Mouse (Mus musculus) limb, embryonic 13.5 days (tissue): ENCODE data around the gene Klf1. TPM values are rescaled to one million over a fixed set of nuclear protein-coding genes. Genes with fewer than 3 reads are reported as not detected.
"Not testable (repeated sequence)": the region's sequence is repeated elsewhere in the genome, so short reads cannot be mapped to it uniquely, and the experiment has no call there.

Experiments
- ATAC-seq: fragments of 200-750 bp; cut with Nextera tagmentation; 2 replicates; pipeline ENCODE4 v1.8.0; 2017; ENCODE audit warnings: low read depth, moderate number of reproducible peaks, moderate TSS enrichment; ENCODE audit not compliant: low FRiP score
- H3K27ac ChIP-seq: fragments of 300-500 bp; sonication (generic); 2 replicates; pipeline ENCODE4 v1.5.1; 2015; ENCODE audit warnings: inconsistent platforms, mild to moderate bottlenecking, moderate library complexity
- H3K27me3 ChIP-seq: fragments of 300-500 bp; sonication (generic); 2 replicates; pipeline ENCODE4 v1.6.1; 2015; ENCODE audit warnings: mild to moderate bottlenecking, inconsistent platforms
- H3K36me3 ChIP-seq: fragments of 300-500 bp; sonication (generic); 2 replicates; pipeline ENCODE4 v1.6.1; 2015; ENCODE audit warnings: inconsistent platforms, mild to moderate bottlenecking, moderate library complexity
- H3K4me1 ChIP-seq: fragments of 300-500 bp; sonication (generic); 2 replicates; pipeline ENCODE4 v1.6.1; 2015; ENCODE audit warnings: inconsistent platforms
- H3K4me2 ChIP-seq: fragments of 300-500 bp; sonication (generic); replicated peaks from 2 replicates; pipeline ENCODE4 v1.6.1; 2015; ENCODE audit warnings: inconsistent platforms, mild to moderate bottlenecking, moderate library complexity
- H3K4me3 ChIP-seq: fragments of 300-500 bp; sonication (generic); 2 replicates; pipeline ENCODE4 v1.5.1; 2015; ENCODE audit warnings: moderate library complexity, mild to moderate bottlenecking, inconsistent platforms
- H3K9ac ChIP-seq: fragments of 300-500 bp; sonication (generic); 2 replicates; pipeline ENCODE4 v1.6.1; 2015; ENCODE audit warnings: mild to moderate bottlenecking, inconsistent platforms
- H3K9me3 ChIP-seq: fragments of 300-500 bp; sonication (generic); 2 replicates; pipeline ENCODE4 v1.6.1; 2016; ENCODE audit warnings: inconsistent platforms
- WGBS: fragments of 180-500 bp; shearing (Covaris S2); methylation state at CpG from one replicate; pipeline ENCODE4 v1.1.7; 2015; 5-methylcytosine and 5-hydroxymethylcytosine counted together
- polyA plus RNA-seq: library from polyadenylated mRNA; unstranded; fragments of >200 nt; fragmentation: Nextera tagmentation; extraction: Ambion mirVana; gene quantifications from 2 replicates; pipeline ENCODE4 v1.2.1, GENCODE M21; 2015

Gene Klf1
- polyA plus RNA-seq, 1 experiment from 2014 or later: 2.4 TPM

GRCm38 (mm10) chr8:84889141-84889540, 12.6 kb upstream of the Klf1 start:
- H3K9me3 ChIP-seq: no peaks in the 10 kb centered on the region
- H3K4me3 ChIP-seq: no peak overlapping the region
- 92% methylated on average over 1 of the region's 1 CpGs for WGBS
- ATAC-seq: no peak
- H3K36me3 ChIP-seq: peaks cover 65% of the 10 kb centered on the region
- no peak overlapping the region for H3K27ac ChIP-seq
- H3K4me1 ChIP-seq: peaks cover 14% of the 10 kb centered on the region
- H3K27me3 ChIP-seq: no peaks in the 10 kb centered on the region
- no peak overlapping the region for H3K9ac ChIP-seq
- no peak overlapping the region for H3K4me2 ChIP-seq

GRCm38 (mm10) chr8:84892993-84893708, 8.6 kb upstream of the Klf1 start:
- H3K9ac ChIP-seq: peak overlapping the region; percentile 74
- WGBS: 10% methylated on average over 31 of the region's 31 CpGs
- H3K36me3 ChIP-seq: peaks cover 31% of the 10 kb centered on the region
- peaks cover 21% of the 10 kb centered on the region for H3K4me1 ChIP-seq
- peak; percentile 29 for ATAC-seq
- H3K4me2 ChIP-seq: peak overlapping the region; percentile 76
- H3K4me3 ChIP-seq: peak overlapping the region; percentile 81
- H3K27me3 ChIP-seq: no peaks in the 10 kb centered on the region
- no peaks in the 10 kb centered on the region for H3K9me3 ChIP-seq
- no peak overlapping the region for H3K27ac ChIP-seq

GRCm38 (mm10) chr8:84893709-84894134, 8.0 kb upstream of the Klf1 start, which contains the start of gene Gcdh:
Gcdh (minus strand) TSS chr8:84893921.
- Histone ChIP-seq H3K4me2 (peak within 1 kb of the TSS; percentile 76), H3K36me3 (peaks cover 26% of the 10 kb centered on the region), H3K4me1 (peaks cover 21% of the 10 kb centered on the region), H3K4me3 (peak within 1 kb of the TSS; percentile 81), H3K9ac (peak within 1 kb of the TSS; percentile 74), H3K27me3 (no peaks in the 10 kb centered on the region), H3K9me3 (no peaks in the 10 kb centered on the region), H3K27ac (no peak within 1 kb of the TSS)
- ATAC-seq: peak; percentile 98
- WGBS: 0% methylated on average over 11 of the region's 11 CpGs

GRCm38 (mm10) chr8:84895963-84896362, 5.8 kb upstream of the Klf1 start:
- no peak overlapping the region for H3K27ac ChIP-seq
- H3K9ac ChIP-seq: no peak overlapping the region
- H3K9me3 ChIP-seq: no peaks in the 10 kb centered on the region
- peaks cover 8% of the 10 kb centered on the region for H3K36me3 ChIP-seq
- peaks cover 21% of the 10 kb centered on the region for H3K4me1 ChIP-seq
- no peak overlapping the region for H3K4me2 ChIP-seq
- no peak overlapping the region for H3K4me3 ChIP-seq
- no peak for ATAC-seq
- 89% methylated on average over 5 of the region's 5 CpGs for WGBS
- H3K27me3 ChIP-seq: 0 out of 2 replicates have a peak, but pooled peaks cover 1% of the 10 kb centered on the region

- Histone ChIP-seq H3K4me3 (no peak overlapping the region), H3K36me3 (no peaks in the 10 kb centered on the region), H3K4me2 (no peak overlapping the region), H3K27ac (no peak overlapping the region), H3K27me3 (peaks cover 8% of the 10 kb centered on the region; the same call in 1 of the 2 replicates), H3K9ac (no peak overlapping the region), H3K4me1 (peaks cover 14% of the 10 kb centered on the region), H3K9me3 (no peaks in the 10 kb centered on the region)
- WGBS: 67% methylated on average over 4 of the region's 4 CpGs
- no peak for ATAC-seq
Observed at GRCm38 (mm10) chr8:84901071-84901470, 657 bp upstream of the Klf1 start.

GRCm38 (mm10) chr8:84902367-84902919, 715 bp downstream of the Klf1 start:
- H3K36me3 ChIP-seq: no peaks in the 10 kb centered on the region
- H3K27ac ChIP-seq: peak overlapping the region; percentile 34; the same call in 1 of the 2 replicates
- H3K27me3 ChIP-seq: peaks cover 8% of the 10 kb centered on the region; the same call in 1 of the 2 replicates
- peaks cover 14% of the 10 kb centered on the region for H3K4me1 ChIP-seq
- 2% methylated on average over 24 of the region's 24 CpGs for WGBS
- peak overlapping the region; percentile 60 for H3K4me3 ChIP-seq
- ATAC-seq: no peak; the same call in 1 of the 2 replicates
- H3K4me2 ChIP-seq: peak overlapping the region; percentile 89
- H3K9me3 ChIP-seq: no peaks in the 10 kb centered on the region
- H3K9ac ChIP-seq: peak overlapping the region; percentile 80

- under 1% methylated on average over 68 of the region's 68 CpGs for WGBS
- peak; percentile 87 for ATAC-seq
Observed at GRCm38 (mm10) chr8:84902920-84903661, 1.4 kb downstream of the Klf1 start.

GRCm38 (mm10) chr8:84904351-84904750, 2.6 kb downstream of the Klf1 start:
- ATAC-seq: no peak
- H3K9me3 ChIP-seq: no peaks in the 10 kb centered on the region
- H3K9ac ChIP-seq: no peak overlapping the region
- no peak overlapping the region for H3K4me3 ChIP-seq
- peaks cover 20% of the 10 kb centered on the region for H3K4me1 ChIP-seq
- H3K36me3 ChIP-seq: no peaks in the 10 kb centered on the region
- 87% methylated on average over 7 of the region's 7 CpGs for WGBS
- H3K27ac ChIP-seq: no peak overlapping the region
- peaks cover 14% of the 10 kb centered on the region for H3K27me3 ChIP-seq
- no peak overlapping the region for H3K4me2 ChIP-seq

More at GRCm38 (mm10) chr8:84902920-84903661, 1.4 kb downstream of the Klf1 start:
- Histone ChIP-seq H3K4me2 (peak overlapping the region; percentile 89), H3K9ac (peak overlapping the region; percentile 80), H3K4me3 (peak overlapping the region; percentile 60), H3K36me3 (no peaks in the 10 kb centered on the region), H3K4me1 (peaks cover 14% of the 10 kb centered on the region), H3K27ac (peak overlapping the region; percentile 34; the same call in 1 of the 2 replicates), H3K27me3 (peaks cover 8% of the 10 kb centered on the region; the same call in 1 of the 2 replicates), H3K9me3 (no peaks in the 10 kb centered on the region)

- no peak overlapping the region for H3K4me3 ChIP-seq
- H3K9me3 ChIP-seq: no peaks in the 10 kb centered on the region
- peaks cover 8% of the 10 kb centered on the region for H3K36me3 ChIP-seq
- H3K27ac ChIP-seq: no peak overlapping the region
- H3K9ac ChIP-seq: no peak overlapping the region
- H3K27me3 ChIP-seq: peaks cover 33% of the 10 kb centered on the region
- 94% methylated on average over 9 of the region's 9 CpGs for WGBS
- no peak for ATAC-seq
- peaks cover 24% of the 10 kb centered on the region for H3K4me1 ChIP-seq
- no peak overlapping the region for H3K4me2 ChIP-seq
Observed at GRCm38 (mm10) chr8:84907037-84907436, 5.3 kb downstream of the Klf1 start.

- no peak for ATAC-seq
- WGBS: 76% methylated on average over 8 of the region's 8 CpGs
- Histone ChIP-seq H3K4me1 (peaks cover 23% of the 10 kb centered on the region), H3K9me3 (no peaks in the 10 kb centered on the region), H3K27ac (no peak overlapping the region), H3K4me3 (no peak overlapping the region), H3K9ac (no peak overlapping the region), H3K4me2 (no peak overlapping the region), H3K36me3 (peaks cover 8% of the 10 kb centered on the region), H3K27me3 (peaks cover 38% of the 10 kb centered on the region)
Observed at GRCm38 (mm10) chr8:84907493-84907892, 5.8 kb downstream of the Klf1 start.

- not testable (repeated sequence) for ATAC-seq, H3K36me3 ChIP-seq, H3K27ac ChIP-seq, H3K9ac ChIP-seq, H3K9me3 ChIP-seq
- Histone ChIP-seq H3K4me1 (peaks cover 26% of the 10 kb centered on the region), H3K27me3 (peaks cover 43% of the 10 kb centered on the region), H3K4me2 (peak overlapping the region; percentile 81), H3K4me3 (peak overlapping the region; percentile 57)
- WGBS: 30% methylated on average over 7 of the region's 7 CpGs
Observed at GRCm38 (mm10) chr8:84907979-84908378, 6.3 kb downstream of the Klf1 start.
